Mouse (Mus musculus): ENCODE measurements around the gene Amhr2. TPM values are rescaled to one million over a fixed set of nuclear protein-coding genes. Genes with fewer than 3 reads are reported as not detected.

Amhr2 gene
- polyA plus RNA-seq (2012; fragmentation: generic; extraction: Trizol): under 1 TPM; 0.02 to 0.65 TPM

DNA sequence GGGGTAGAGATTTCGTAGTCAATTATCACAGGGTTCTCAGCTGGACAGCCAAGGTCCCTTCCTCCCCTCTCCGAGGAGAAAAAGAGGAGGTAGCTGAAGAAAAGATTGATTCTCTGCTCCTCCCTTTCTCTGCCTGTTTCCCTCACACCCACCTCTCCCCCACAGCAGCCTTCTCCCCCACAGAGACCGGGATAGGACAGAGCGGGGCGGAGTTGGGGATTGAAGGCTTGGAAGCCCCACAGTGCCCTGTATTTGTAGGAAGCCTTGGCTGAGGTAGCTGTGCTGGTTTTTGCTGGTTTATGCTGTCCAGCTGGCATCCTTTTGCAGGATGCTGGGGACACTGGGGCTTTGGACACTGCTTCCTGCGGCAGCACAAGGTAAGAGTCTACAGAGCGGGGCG is at the start of gene Amhr2:
Gene Amhr2 (plus strand): TSS at position 222 of the 400 bp plus-strand sequence.

DNA sequence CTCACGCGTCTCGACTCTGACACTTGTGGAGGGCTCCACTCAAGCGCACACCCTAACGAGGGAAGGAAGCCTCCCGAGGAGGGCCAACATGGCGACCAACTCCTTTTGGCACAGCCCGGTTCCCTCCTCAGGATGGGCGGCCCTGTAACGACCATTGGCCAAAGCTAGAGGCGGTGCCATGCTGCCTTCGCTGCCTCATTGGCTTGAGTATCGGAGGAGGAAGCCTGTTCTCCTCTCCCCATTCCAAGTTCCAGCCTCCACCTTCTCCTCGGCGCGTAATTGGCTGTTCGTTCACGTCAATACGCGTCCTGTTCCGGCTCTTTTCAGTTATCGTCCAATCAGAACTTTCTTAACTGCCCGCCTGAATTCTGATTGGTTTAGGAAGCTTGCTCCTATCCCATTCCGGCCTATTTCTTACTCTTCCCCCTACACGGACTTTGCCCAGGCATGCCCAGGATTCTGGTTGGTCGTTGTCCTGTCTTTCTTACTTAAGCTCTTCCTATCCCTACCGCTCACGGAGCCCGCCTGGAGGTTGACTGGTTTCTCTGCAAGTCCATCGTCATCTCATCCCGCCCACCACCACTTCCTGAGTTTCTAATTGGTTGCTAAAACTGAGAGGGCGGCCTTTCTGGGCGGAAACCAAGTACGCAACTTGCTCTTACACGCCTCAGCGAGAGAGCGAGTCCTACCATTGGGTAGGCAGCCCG is 39.5 kb upstream of the Amhr2 start, which contains the start of gene Sp1:
Gene Sp1 (plus strand): TSS at position 655 of the 707 bp plus-strand sequence.

DNA sequence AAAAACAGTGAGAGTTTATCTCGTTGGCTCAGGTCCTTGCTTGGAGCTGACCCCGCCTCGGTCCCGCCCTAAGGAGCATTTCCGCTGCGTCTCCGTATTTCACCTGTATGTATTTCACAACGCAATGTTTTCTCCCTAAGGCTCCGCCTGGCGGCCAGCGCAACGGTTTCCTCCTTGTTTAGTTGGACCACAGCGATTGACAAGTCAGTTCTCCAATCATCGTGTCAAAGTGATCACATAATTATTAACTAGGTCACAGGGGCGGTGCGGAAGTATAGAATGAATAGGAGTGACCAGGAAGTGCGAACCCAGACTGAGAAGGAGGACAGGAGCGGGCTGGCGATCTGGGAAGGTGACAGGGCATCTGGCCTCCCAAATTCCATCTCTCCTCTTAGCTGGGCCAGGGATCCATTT is 13.7 kb downstream of the Amhr2 start, which contains the start of gene Prr13:
Gene Prr13 (plus strand): TSS at position 125 of the 414 bp plus-strand sequence.

DNA sequence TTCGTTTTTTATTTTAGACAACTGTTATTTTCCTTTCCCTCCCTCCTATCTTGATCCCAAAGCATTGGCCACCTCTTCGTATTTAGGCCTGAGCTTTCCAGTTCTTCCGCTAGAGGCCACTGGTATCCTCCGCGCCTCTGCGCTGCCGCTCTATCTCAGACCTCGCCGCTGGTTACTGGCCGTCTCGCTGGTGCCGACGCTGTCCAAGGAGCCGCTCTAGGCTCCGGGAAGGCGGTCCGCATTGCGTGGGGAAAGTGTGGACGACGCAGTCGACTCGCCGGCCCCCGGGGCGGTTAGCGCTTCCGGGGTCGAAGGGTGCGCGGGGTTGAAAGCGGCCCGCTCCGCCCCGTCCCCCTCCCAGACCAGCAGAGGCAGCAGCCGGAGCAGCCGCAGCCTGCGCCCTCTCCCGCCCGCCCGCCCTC is 25.0 kb downstream of the Amhr2 start, which contains the start of gene Pcbp2:
Gene Pcbp2 (plus strand): TSS at position 357 of the 422 bp plus-strand sequence.

DNA sequence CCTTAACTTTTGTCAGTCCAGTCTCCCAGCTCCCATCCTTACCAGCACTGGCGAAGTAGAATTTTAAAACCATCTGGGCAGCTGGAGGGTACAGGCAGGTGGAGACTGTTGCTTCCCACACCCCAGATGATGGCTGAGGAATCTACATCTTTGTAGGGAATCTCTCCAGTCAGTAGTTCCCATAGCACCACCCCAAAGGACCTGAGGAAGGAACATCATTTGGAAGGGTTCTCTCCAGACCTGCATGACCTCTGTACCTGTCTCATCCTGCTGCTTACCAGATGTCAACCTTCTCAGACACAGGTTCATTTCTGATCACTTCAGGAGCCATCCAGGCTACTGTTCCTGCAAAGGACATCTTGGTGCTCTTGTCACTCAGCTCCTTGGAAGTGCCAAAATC is 58.3 kb downstream of the Amhr2 start, which contains the start of gene Gm10337:
Gene Gm10337 (plus strand): TSS at position 276 of the 400 bp plus-strand sequence.

Other genes starting within 250 kb of the Amhr2 start
- gene Zfp740, start 242.1 kb upstream of the Amhr2 start, polyA plus RNA-seq (2012; fragmentation: generic; extraction: Trizol): 10 to 100 TPM in 1 of 2 experiments, 1 to 10 TPM in 1; 9.8 to 56.6 TPM
- 100 to 1,000 TPM in 1 of 2 experiments, 10 to 100 TPM in 1; 22.5 to 249 TPM for gene Csad, start 240.6 kb upstream of the Amhr2 start, polyA plus RNA-seq (2012; fragmentation: generic; extraction: Trizol)
- 100 to 1,000 TPM in 1 of 2 experiments, 1 to 10 TPM in 1; 4.6 to 133 TPM for gene Itgb7, start 213.4 kb upstream of the Amhr2 start, polyA plus RNA-seq (2012; fragmentation: generic; extraction: Trizol)
- 100 to 1,000 TPM; 110 to 187 TPM for gene Rarg, start 187.8 kb upstream of the Amhr2 start, polyA plus RNA-seq (2012; fragmentation: generic; extraction: Trizol)
- gene Gm9918, start 174.8 kb upstream of the Amhr2 start, polyA plus RNA-seq (2012; fragmentation: generic; extraction: Trizol): under 1 TPM in 1 of 2 experiments, not detected in 1; 0.11 TPM
- gene Mfsd5, start 165.9 kb upstream of the Amhr2 start, polyA plus RNA-seq (2012; fragmentation: generic; extraction: Trizol): 100 to 1,000 TPM in 1 of 2 experiments, 10 to 100 TPM in 1; 92.5 to 106 TPM
- gene Espl1, start 149.1 kb upstream of the Amhr2 start, polyA plus RNA-seq (2012; fragmentation: generic; extraction: Trizol): 10 to 100 TPM; 21.0 to 35.6 TPM
- 100 to 1,000 TPM; 724 to 828 TPM for gene Pfdn5, start 119.3 kb upstream of the Amhr2 start, polyA plus RNA-seq (2012; fragmentation: generic; extraction: Trizol)
- gene Myg1, start 113.7 kb upstream of the Amhr2 start, polyA plus RNA-seq (2012; fragmentation: generic; extraction: Trizol): 100 to 1,000 TPM; 115 to 233 TPM
- gene Aaas, start 94.6 kb upstream of the Amhr2 start, polyA plus RNA-seq (2012; fragmentation: generic; extraction: Trizol): 100 to 1,000 TPM in 1 of 2 experiments, 10 to 100 TPM in 1; 78.8 to 232 TPM
- under 1 TPM; 0.02 to 0.09 TPM for gene Sp7, start 78.2 kb upstream of the Amhr2 start, polyA plus RNA-seq (2012; fragmentation: generic; extraction: Trizol)
- gene Sp1, start 39.2 kb upstream of the Amhr2 start, polyA plus RNA-seq (2012; fragmentation: generic; extraction: Trizol): 10 to 100 TPM in 1 of 2 experiments, 1 to 10 TPM in 1; 1.2 to 10.6 TPM
- 100 to 1,000 TPM; 159 to 189 TPM for gene Prr13, start 13.7 kb downstream of the Amhr2 start, polyA plus RNA-seq (2012; fragmentation: generic; extraction: Trizol)
- gene Pcbp2, start 25.2 kb downstream of the Amhr2 start, polyA plus RNA-seq (2012; fragmentation: generic; extraction: Trizol): 1,000 to 10,000 TPM in 1 of 2 experiments, 100 to 1,000 TPM in 1; 559 to 1,162 TPM
- not detected for gene Gm10337, start 58.4 kb downstream of the Amhr2 start, polyA plus RNA-seq (2012; fragmentation: generic; extraction: Trizol)
- 10 to 100 TPM in 1 of 2 experiments, 1 to 10 TPM in 1; 4.4 to 17.8 TPM for gene Map3k12, start 71.7 kb downstream of the Amhr2 start, polyA plus RNA-seq (2012; fragmentation: generic; extraction: Trizol)
- 100 to 1,000 TPM in 1 of 2 experiments, 10 to 100 TPM in 1; 49.0 to 127 TPM for gene Tarbp2, start 72.8 kb downstream of the Amhr2 start, polyA plus RNA-seq (2012; fragmentation: generic; extraction: Trizol)
- 1 to 10 TPM in 1 of 2 experiments, under 1 TPM in 1; 0.41 to 6.0 TPM for gene Npff, start 79.6 kb downstream of the Amhr2 start, polyA plus RNA-seq (2012; fragmentation: generic; extraction: Trizol)
- under 1 TPM; 0.12 to 0.27 TPM for gene Gm28047, start 179.7 kb downstream of the Amhr2 start, polyA plus RNA-seq (2012; fragmentation: generic; extraction: Trizol)
- gene Atf7, start 180.1 kb downstream of the Amhr2 start, polyA plus RNA-seq (2012; fragmentation: generic; extraction: Trizol): 100 to 1,000 TPM in 1 of 2 experiments, 10 to 100 TPM in 1; 12.7 to 105 TPM
- 1,000 to 10,000 TPM; 1,163 to 1,165 TPM for gene Atp5g2, start 227.0 kb downstream of the Amhr2 start, polyA plus RNA-seq (2012; fragmentation: generic; extraction: Trizol)

Data from C3H10T1/2 (cell line).